In genomic region chr1:14567006-14567405, GRCm38 (mm10) we compare ENCODE assay signal across 26 mouse cellular contexts.
DNase-seq lines count a peak whose midpoint lies in the region; TF ChIP-seq lines count a peak whose summit lies in the region.
"Had no signal": no experiment of that assay in that cellular context is flagged by ENCODE, and none has a peak within 500 bp of the region (broad histone marks: within the 10 kb centered on the region; RNA-seq: fewer than 3 reads in every experiment).

No protein-coding gene starts in this region.

- TF ChIP-seq CTCF in layer of hippocampus, adult 2 months (conservative IDR thresholded peaks at IDR 0.05), result no peak

- H3K36me3 ChIP-seq in myocyte (ENCODE audit: control insufficient read depth, insufficient read depth), result no peaks in the 10 kb centered on the region
- H3K36me3 ChIP-seq: embryonic facial prominence, embryonic 12.5 days; embryonic facial prominence, embryonic 15.5 days; G1E; heart, embryonic 12.5 days; heart, embryonic 15.5 days; hindbrain, embryonic 10.5 days; hindbrain, embryonic 13.5 days had no signal

- no peak for TF ChIP-seq POLR2A in myocyte (IDR thresholded peaks at IDR 0.05; ENCODE audit: insufficient read length, low read depth)

- no peaks in the 10 kb centered on the region for H3K27me3 ChIP-seq in myocyte (ENCODE audit: control insufficient read depth, insufficient read depth, insufficient read length)
- H3K27me3 ChIP-seq: CH12.LX; embryonic facial prominence, embryonic 12.5 days; embryonic facial prominence, embryonic 15.5 days; heart, embryonic 12.5 days; heart, embryonic 15.5 days; hindbrain, embryonic 13.5 days; Patski had no signal

- peak; percentile 22 for DNase-seq in embryo, embryonic 11 days
- no peak for DNase-seq in embryo, embryonic 10.5 days (ENCODE audit: low spot score)
- peak; percentile 54 for DNase-seq in hindlimb bud, embryonic 11.5 days (ENCODE audit: extremely low spot score, low read depth, low spot score)
- DNase-seq in left cerebral cortex, postnatal 10 days (ENCODE audit: extremely low spot score in 1 of 2, low spot score in 2 of 2), result no peak
- no peak for DNase-seq in layer of hippocampus, adult 2 months (ENCODE audit: low spot score in 2 of 2)
- DNase-seq: adrenal gland, postnatal 14 days; B cell, adult 2 months; cerebellum, adult 11 months; cerebellum, adult 2 months; cerebellum, adult 9-11 months; cerebellum, postnatal 25 days; forebrain, postnatal 0 days; gastrocnemius, postnatal 25 days; heart, adult 18-20 months; heart, postnatal 10 days; heart, postnatal 36 days had no signal

- H3K4me3 ChIP-seq in myocyte, result no peak overlapping the region
- no peak overlapping the region for H3K4me3 ChIP-seq in layer of hippocampus, adult 2 months
- H3K4me3 ChIP-seq: embryonic facial prominence, embryonic 12.5 days; embryonic facial prominence, embryonic 15.5 days; heart, embryonic 12.5 days; heart, embryonic 15.5 days; hindbrain, embryonic 10.5 days; hindbrain, embryonic 13.5 days had no signal

- peak overlapping the region; percentile 10 for H3K4me2 ChIP-seq in myocyte (ENCODE audit: low read depth)
- H3K4me2 ChIP-seq: embryonic facial prominence, embryonic 12.5 days; embryonic facial prominence, embryonic 15.5 days; heart, embryonic 12.5 days; heart, embryonic 15.5 days; hindbrain, embryonic 13.5 days had no signal

- intact Hi-C loops in left cerebral cortex, postnatal 10 days (cut with DNase I), result no loop called here

- H3K27ac ChIP-seq in layer of hippocampus, adult 2 months, result no peak overlapping the region
- H3K27ac ChIP-seq: embryonic facial prominence, embryonic 12.5 days; embryonic facial prominence, embryonic 15.5 days; heart, embryonic 15.5 days; hindbrain, embryonic 10.5 days; hindbrain, embryonic 13.5 days had no signal

- no peak overlapping the region for H3ac ChIP-seq in myocyte (ENCODE audit: control insufficient read depth, insufficient read length)

- no peaks in the 10 kb centered on the region for H3K79me2 ChIP-seq in myocyte (ENCODE audit: control insufficient read depth, insufficient read depth)

TF ChIP-seq in myocyte, 11 proteins besides CTCF, POLR2A, EP300 and RAD21:
- TF ChIP-seq MAX (IDR thresholded peaks at IDR 0.05; ENCODE audit: low read depth) (no peak), CEBPB (IDR thresholded peaks at IDR 0.05; ENCODE audit: insufficient read depth, poor library complexity, severe bottlenecking) (no peak), POLR2AphosphoS2 (IDR thresholded peaks at IDR 0.05; ENCODE audit: insufficient read length, low read depth) (no peak), MYOG (IDR thresholded peaks at IDR 0.05; ENCODE audit: control insufficient read depth in 1 of 3, insufficient read depth in 1 of 3, insufficient read length in 2 of 3, low read depth in 2 of 3) (no peak), TCF3 (IDR thresholded peaks at IDR 0.05; ENCODE audit: insufficient read length, low read depth) (no peak)

Comparison
In these comparisons a context has a peak if more than half of its experiments do, and no peak if none do; other contexts are left out.
1. DNase-seq: peak in embryo, embryonic 11 days (single experiment) and hindlimb bud, embryonic 11.5 days (single experiment); none in embryo, embryonic 10.5 days (single experiment), left cerebral cortex, postnatal 10 days (0 of 2) and layer of hippocampus, adult 2 months (0 of 2).